In genomic region chr2:166339427-166339826, GRCm38 (mm10) we compare ENCODE assay signal across 12 mouse cellular contexts.
DNase-seq lines count a peak whose midpoint lies in the region; ATAC-seq and TF ChIP-seq lines count a peak whose summit lies in the region.
"Had no signal": no experiment of that assay in that cellular context is flagged by ENCODE, and none has a peak within 500 bp of the region (broad histone marks: within the 10 kb centered on the region; RNA-seq: fewer than 3 reads in every experiment).

No protein-coding gene starts in this region.

- no peak overlapping the region for H3K27ac ChIP-seq in gastrocnemius, adult 2 months
- no peak overlapping the region for H3K27ac ChIP-seq in midbrain, postnatal 0 days (ENCODE audit: low read depth, low read length)
- H3K27ac ChIP-seq in midbrain, embryonic 15.5 days = no peak overlapping the region
- peak overlapping the region; percentile 68 for H3K27ac ChIP-seq in intestine, embryonic 16.5 days (ENCODE audit: low read length)
- H3K27ac ChIP-seq: macrophage; neural tube, embryonic 12.5 days had no signal

- H3K4me2 ChIP-seq in midbrain, postnatal 0 days (ENCODE audit: low read depth, low read length, poor library complexity, severe bottlenecking) = no peak overlapping the region
- H3K4me2 ChIP-seq in midbrain, embryonic 15.5 days = no peak overlapping the region
- no peak overlapping the region for H3K4me2 ChIP-seq in intestine, embryonic 16.5 days (ENCODE audit: low read depth, low read length)
- H3K4me2 ChIP-seq: neural tube, embryonic 12.5 days had no signal

- DNase-seq in gastrocnemius, adult 2 months = no peak
- no peak for DNase-seq in gastrocnemius, postnatal 36 days
- DNase-seq in midbrain, postnatal 0 days (ENCODE audit: low spot score) = no peak
- DNase-seq in thymus, postnatal 4 days = peak; percentile 48
- DNase-seq in layer of hippocampus, postnatal 10 days (ENCODE audit: low spot score in 2 of 2) = no peak
- no peak for DNase-seq in cerebellum, postnatal 4 days (ENCODE audit: low spot score in 2 of 2)
- DNase-seq: cerebellum, postnatal 25 days; heart, postnatal 14 days had no signal

- 83% methylated on average over 5 of the region's 5 CpGs for WGBS in midbrain, postnatal 0 days
- WGBS in midbrain, embryonic 15.5 days = 76% methylated on average over 5 of the region's 5 CpGs
- WGBS in intestine, embryonic 16.5 days = 80% methylated on average over 5 of the region's 5 CpGs

- no peaks in the 10 kb centered on the region; the same call in 1 of the 2 replicates for H3K27me3 ChIP-seq in midbrain, postnatal 0 days (ENCODE audit: insufficient read depth, low read length)
- H3K27me3 ChIP-seq in midbrain, embryonic 15.5 days (replicated peaks) = 0 out of 2 replicates have a peak, but pooled peaks cover 3% of the 10 kb centered on the region
- H3K27me3 ChIP-seq in intestine, embryonic 16.5 days (replicated peaks; ENCODE audit: control insufficient read depth, insufficient read depth, low read length) = no peaks in the 10 kb centered on the region
- H3K27me3 ChIP-seq: neural tube, embryonic 12.5 days had no signal

- no peak overlapping the region for H3K4me3 ChIP-seq in gastrocnemius, adult 2 months
- no peak overlapping the region for H3K4me3 ChIP-seq in midbrain, postnatal 0 days (ENCODE audit: low read depth, low read length)
- H3K4me3 ChIP-seq in midbrain, embryonic 15.5 days = no peak overlapping the region
- H3K4me3 ChIP-seq in intestine, embryonic 16.5 days (ENCODE audit: low read length) = no peak overlapping the region
- H3K4me3 ChIP-seq: neural tube, embryonic 12.5 days had no signal

- 0 out of 2 replicates have a peak, but pooled peaks cover 6% of the 10 kb centered on the region for H3K4me1 ChIP-seq in midbrain, postnatal 0 days (ENCODE audit: insufficient read depth, low read length)
- H3K4me1 ChIP-seq in midbrain, embryonic 15.5 days = peaks cover 12% of the 10 kb centered on the region
- peaks cover 11% of the 10 kb centered on the region for H3K4me1 ChIP-seq in intestine, embryonic 16.5 days (ENCODE audit: control insufficient read depth, insufficient read depth, low read length)

- intact Hi-C loops in gastrocnemius, adult 2 months (cut with DNase I) = no loop called here
- intact Hi-C loops in gastrocnemius, postnatal 36 days (cut with DNase I) = no loop called here

- ATAC-seq in midbrain, postnatal 0 days (ENCODE audit: low FRiP score) = no peak
- no peak for ATAC-seq in midbrain, embryonic 15.5 days (replicated peaks)
- ATAC-seq in intestine, embryonic 16.5 days = no peak

- peak; percentile 37 for TF ChIP-seq CTCF in gastrocnemius, adult 2 months (IDR thresholded peaks at IDR 0.05)
- peak; percentile 49 for TF ChIP-seq CTCF in midbrain, postnatal 0 days (IDR thresholded peaks at IDR 0.05)

- H3K9ac ChIP-seq in midbrain, postnatal 0 days (replicated peaks; ENCODE audit: low read length, poor library complexity, severe bottlenecking) = no peak overlapping the region
- no peak overlapping the region for H3K9ac ChIP-seq in midbrain, embryonic 15.5 days
- H3K9ac ChIP-seq in intestine, embryonic 16.5 days (ENCODE audit: low read depth, low read length) = no peak overlapping the region
- H3K9ac ChIP-seq: neural tube, embryonic 12.5 days had no signal

- H3K36me3 ChIP-seq in midbrain, postnatal 0 days (ENCODE audit: insufficient read depth, low read length) = no peaks in the 10 kb centered on the region
- no peaks in the 10 kb centered on the region for H3K36me3 ChIP-seq in midbrain, embryonic 15.5 days (replicated peaks)
- no peaks in the 10 kb centered on the region for H3K36me3 ChIP-seq in intestine, embryonic 16.5 days (ENCODE audit: control insufficient read depth, insufficient read depth, low read length)
- H3K36me3 ChIP-seq: neural tube, embryonic 12.5 days had no signal

- H3K9me3 ChIP-seq in midbrain, postnatal 0 days (ENCODE audit: low read length) = no peaks in the 10 kb centered on the region
- no peaks in the 10 kb centered on the region for H3K9me3 ChIP-seq in midbrain, embryonic 15.5 days
- 0 out of 2 replicates have a peak, but pooled peaks cover 3% of the 10 kb centered on the region for H3K9me3 ChIP-seq in intestine, embryonic 16.5 days (ENCODE audit: control insufficient read depth, low read length)
- H3K9me3 ChIP-seq: neural tube, embryonic 12.5 days had no signal
